Mouse (Mus musculus): ENCODE data around the gene Rusc2. TPM values are rescaled to one million over a fixed set of nuclear protein-coding genes. Genes with fewer than 3 reads are reported as not detected.

Rusc2 gene
- polyA plus RNA-seq, 1 experiment from 2014 or later, result 23.4 TPM

DNA sequence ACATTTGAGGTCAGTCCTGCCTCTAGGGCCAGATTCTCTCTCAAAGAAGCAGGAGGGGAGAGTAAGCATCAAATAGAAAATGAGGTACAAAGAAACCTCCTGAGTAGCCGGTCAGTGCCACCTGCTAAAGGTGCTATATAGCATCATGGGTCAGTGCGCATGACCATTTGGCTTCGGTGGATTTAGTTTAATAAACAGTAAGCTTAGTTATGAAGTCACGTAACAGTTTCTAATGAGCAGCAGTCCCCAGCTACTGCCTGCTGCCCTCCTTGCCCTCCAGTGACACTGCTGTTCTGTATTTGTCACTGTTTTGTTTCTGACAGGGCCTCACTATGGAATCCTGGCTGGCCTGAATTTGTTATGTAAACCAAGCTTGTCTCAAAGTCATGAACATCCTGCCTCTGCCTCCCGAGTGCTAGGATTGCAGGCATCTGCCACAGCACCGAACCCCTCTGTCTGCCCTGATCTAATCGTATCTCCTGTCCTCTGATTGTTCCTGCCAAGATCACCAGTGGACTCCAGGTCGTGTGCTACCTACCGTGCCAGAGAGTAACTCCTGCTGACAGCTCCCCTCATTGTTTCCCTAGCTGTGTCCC, 8.2 kb downstream of the Rusc2 start:
- no peaks in the 10 kb centered on the region for H3K27me3 ChIP-seq (replicated peaks; ENCODE audit: insufficient read depth, low read length)
- DNase-seq (ENCODE audit: low spot score) (no peak), ATAC-seq (no peak)
- TF ChIP-seq CTCF (IDR thresholded peaks at IDR 0.05), result no peak
- TF ChIP-seq EP300 (IDR thresholded peaks at IDR 0.05), result no peak
- H3K4me2 ChIP-seq (replicated peaks; ENCODE audit: low read depth, low read length), result no peak overlapping the region
- 50% methylated on average over 9 of the region's 9 CpGs for WGBS
- no peaks in the 10 kb centered on the region for H3K36me3 ChIP-seq (ENCODE audit: insufficient read depth, low read length)
- no peaks in the 10 kb centered on the region for H3K9me3 ChIP-seq (ENCODE audit: low read length)
- H3K4me3 ChIP-seq (ENCODE audit: low read depth, low read length), result no peak overlapping the region
- H3K4me1 ChIP-seq (ENCODE audit: insufficient read depth, low read depth, low read length), result peaks cover 20% of the 10 kb centered on the region
- no peak overlapping the region for H3K9ac ChIP-seq (replicated peaks; ENCODE audit: low read depth)
- H3K27ac ChIP-seq (ENCODE audit: low read length), result peak overlapping the region; percentile 84

DNA sequence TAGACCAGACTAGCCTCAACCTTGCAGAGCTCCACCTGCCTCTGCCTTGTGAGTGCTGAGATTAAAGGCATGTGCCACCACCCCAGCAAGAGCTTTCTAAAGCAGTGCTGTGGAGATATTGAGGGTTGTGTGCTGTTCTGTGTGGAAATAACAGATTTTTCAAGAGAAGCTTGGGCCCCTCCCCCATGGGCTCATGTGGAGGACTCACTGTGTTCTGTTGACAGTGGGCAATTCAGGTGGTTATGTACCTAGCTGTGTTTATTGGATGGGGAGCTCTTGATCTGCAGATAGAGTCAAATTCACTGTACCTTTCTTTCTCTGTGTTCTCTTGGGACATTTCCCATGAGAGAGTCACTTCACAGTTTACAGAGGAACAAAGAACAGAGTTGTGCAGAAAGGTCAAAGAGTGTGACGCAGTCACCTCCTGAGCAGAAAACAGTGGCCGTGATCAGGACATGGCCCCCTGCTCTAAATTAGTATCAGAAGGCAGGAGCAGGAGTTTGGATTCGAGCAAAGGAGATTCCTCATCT, 9.8 kb downstream of the Rusc2 start:
- DNase-seq (ENCODE audit: low spot score), result no peak
- Histone ChIP-seq H3K9ac (replicated peaks; ENCODE audit: low read depth) (no peak overlapping the region), H3K36me3 (ENCODE audit: insufficient read depth, low read length) (no peaks in the 10 kb centered on the region), H3K27me3 (replicated peaks; ENCODE audit: insufficient read depth, low read length) (no peaks in the 10 kb centered on the region), H3K4me3 (ENCODE audit: low read depth, low read length) (no peak overlapping the region), H3K9me3 (ENCODE audit: low read length) (no peaks in the 10 kb centered on the region), H3K4me2 (replicated peaks; ENCODE audit: low read depth, low read length) (no peak overlapping the region), H3K27ac (ENCODE audit: low read length) (peak overlapping the region; percentile 84), H3K4me1 (ENCODE audit: insufficient read depth, low read depth, low read length) (peaks cover 35% of the 10 kb centered on the region)
- no peak for ATAC-seq
- TF ChIP-seq EP300 (IDR thresholded peaks at IDR 0.05), result no peak; the same call in 1 of the 2 replicates
- no peak for TF ChIP-seq CTCF (IDR thresholded peaks at IDR 0.05)
- 67% methylated on average over 3 of the region's 3 CpGs for WGBS

DNA sequence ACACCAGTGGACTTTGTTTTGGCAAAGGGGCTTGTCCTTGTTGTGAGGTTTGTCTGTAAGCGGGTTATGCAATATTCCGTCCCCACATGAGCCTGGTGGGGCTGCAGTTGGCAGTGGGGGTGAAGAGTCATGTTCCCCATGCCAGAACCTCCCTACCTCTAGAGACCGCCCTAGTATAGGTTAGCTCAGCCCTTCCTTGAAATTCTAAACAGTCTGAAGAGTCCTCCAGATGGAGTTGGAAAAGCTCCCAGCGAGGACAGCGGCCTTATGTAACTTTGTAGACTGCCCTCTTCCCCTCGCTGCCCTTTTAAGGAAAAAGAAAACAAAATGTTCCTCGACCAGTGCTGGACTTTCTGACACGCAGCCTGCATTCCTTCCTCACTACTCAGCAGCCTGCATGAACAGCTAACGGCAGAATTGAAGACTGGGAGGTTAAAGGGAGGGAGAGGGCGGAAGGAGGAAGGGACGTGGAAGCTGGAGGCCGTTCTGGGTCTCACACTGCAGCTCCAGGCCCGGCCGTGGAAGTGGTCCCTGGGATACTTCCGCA, 12.6 kb downstream of the Rusc2 start:
- no peaks in the 10 kb centered on the region for H3K27me3 ChIP-seq (replicated peaks; ENCODE audit: insufficient read depth, low read length)
- ATAC-seq (peak; percentile 84), DNase-seq (ENCODE audit: low spot score) (peak; percentile 99)
- no peaks in the 10 kb centered on the region for H3K9me3 ChIP-seq (ENCODE audit: low read length)
- 6% methylated on average over 15 of the region's 15 CpGs for WGBS
- TF ChIP-seq CTCF (IDR thresholded peaks at IDR 0.05), result peak; percentile 41
- peak; percentile 100 for TF ChIP-seq EP300 (IDR thresholded peaks at IDR 0.05)
- peaks cover 53% of the 10 kb centered on the region for H3K4me1 ChIP-seq (ENCODE audit: insufficient read depth, low read depth, low read length)
- H3K9ac ChIP-seq (replicated peaks; ENCODE audit: low read depth), result peak overlapping the region; percentile 34
- peak overlapping the region; percentile 98 for H3K27ac ChIP-seq (ENCODE audit: low read length)
- H3K36me3 ChIP-seq (ENCODE audit: insufficient read depth, low read length), result no peaks in the 10 kb centered on the region
- H3K4me3 ChIP-seq (ENCODE audit: low read depth, low read length), result no peak overlapping the region
- H3K4me2 ChIP-seq (replicated peaks; ENCODE audit: low read depth, low read length), result peak overlapping the region; percentile 36; the same call in 1 of the 2 replicates

DNA sequence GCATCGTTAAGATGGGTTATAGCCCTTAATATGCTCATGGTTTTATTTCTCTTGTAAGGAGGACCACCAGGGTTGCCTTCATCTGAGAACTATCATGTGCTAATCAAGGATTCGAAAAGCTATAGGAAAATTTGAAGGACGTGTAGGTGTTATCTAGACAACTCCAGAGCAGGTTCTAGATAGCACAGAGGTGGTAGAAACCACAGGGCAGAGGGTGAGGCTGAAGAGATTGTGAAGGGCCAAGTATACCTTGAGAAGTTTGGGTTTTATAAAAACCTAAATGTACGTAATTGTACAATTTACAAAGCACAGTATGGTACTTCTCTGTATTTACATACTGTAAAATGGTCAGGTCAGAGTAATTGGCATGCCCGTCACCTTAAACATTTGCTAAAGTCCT, 13.4 kb downstream of the Rusc2 start:
- no peak for ATAC-seq
- no peak for DNase-seq (ENCODE audit: low spot score)
- no peaks in the 10 kb centered on the region for H3K36me3 ChIP-seq (ENCODE audit: insufficient read depth, low read length)
- no peak overlapping the region for H3K4me3 ChIP-seq (ENCODE audit: low read depth, low read length)
- no peaks in the 10 kb centered on the region for H3K27me3 ChIP-seq (replicated peaks; ENCODE audit: insufficient read depth, low read length)
- no peaks in the 10 kb centered on the region for H3K9me3 ChIP-seq (ENCODE audit: low read length)
- peak overlapping the region; percentile 98 for H3K27ac ChIP-seq (ENCODE audit: low read length)
- 0 out of 2 replicates have a peak overlapping the region, but pooled peaks have one; percentile 36 for H3K4me2 ChIP-seq (replicated peaks; ENCODE audit: low read depth, low read length)
- H3K9ac ChIP-seq (replicated peaks; ENCODE audit: low read depth), result peak overlapping the region; percentile 34; the same call in 1 of the 2 replicates
- WGBS, result 57% methylated on average over 5 of the region's 5 CpGs
- TF ChIP-seq EP300 (IDR thresholded peaks at IDR 0.05) (no peak), CTCF (IDR thresholded peaks at IDR 0.05) (no peak)
- H3K4me1 ChIP-seq (ENCODE audit: insufficient read depth, low read depth, low read length), result peaks cover 53% of the 10 kb centered on the region

DNA sequence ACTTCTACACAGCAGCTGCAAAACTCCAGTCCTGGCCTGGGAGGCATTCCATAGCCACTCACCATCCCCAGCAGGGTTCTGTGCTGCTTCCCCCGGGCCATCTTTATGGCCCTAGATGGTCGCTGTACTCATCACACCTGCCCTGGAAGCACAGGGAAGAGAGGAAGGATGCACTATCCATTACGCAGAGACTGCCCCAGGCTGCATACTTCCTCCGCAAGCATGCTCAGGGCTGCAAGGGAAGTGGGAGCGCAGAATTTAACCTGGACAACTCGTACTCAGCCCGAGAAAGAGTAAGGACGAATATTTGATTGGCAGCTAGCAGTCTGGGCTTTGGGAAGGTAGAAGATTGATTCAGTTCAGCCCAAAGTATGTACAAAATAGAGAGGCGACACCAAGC, 14.1 kb downstream of the Rusc2 start:
- no peak overlapping the region for H3K4me2 ChIP-seq (replicated peaks; ENCODE audit: low read depth, low read length)
- no peak for TF ChIP-seq CTCF (IDR thresholded peaks at IDR 0.05)
- no peak for TF ChIP-seq EP300 (IDR thresholded peaks at IDR 0.05)
- ATAC-seq (no peak), DNase-seq (ENCODE audit: low spot score) (no peak)
- no peak overlapping the region for H3K4me3 ChIP-seq (ENCODE audit: low read depth, low read length)
- H3K9ac ChIP-seq (replicated peaks; ENCODE audit: low read depth), result no peak overlapping the region
- WGBS, result 66% methylated on average over 9 of the region's 9 CpGs
- no peaks in the 10 kb centered on the region for H3K36me3 ChIP-seq (ENCODE audit: insufficient read depth, low read length)
- peaks cover 58% of the 10 kb centered on the region for H3K4me1 ChIP-seq (ENCODE audit: insufficient read depth, low read depth, low read length)
- H3K9me3 ChIP-seq (ENCODE audit: low read length), result no peaks in the 10 kb centered on the region
- no peaks in the 10 kb centered on the region for H3K27me3 ChIP-seq (replicated peaks; ENCODE audit: insufficient read depth, low read length)
- peak overlapping the region; percentile 98 for H3K27ac ChIP-seq (ENCODE audit: low read length)

DNA sequence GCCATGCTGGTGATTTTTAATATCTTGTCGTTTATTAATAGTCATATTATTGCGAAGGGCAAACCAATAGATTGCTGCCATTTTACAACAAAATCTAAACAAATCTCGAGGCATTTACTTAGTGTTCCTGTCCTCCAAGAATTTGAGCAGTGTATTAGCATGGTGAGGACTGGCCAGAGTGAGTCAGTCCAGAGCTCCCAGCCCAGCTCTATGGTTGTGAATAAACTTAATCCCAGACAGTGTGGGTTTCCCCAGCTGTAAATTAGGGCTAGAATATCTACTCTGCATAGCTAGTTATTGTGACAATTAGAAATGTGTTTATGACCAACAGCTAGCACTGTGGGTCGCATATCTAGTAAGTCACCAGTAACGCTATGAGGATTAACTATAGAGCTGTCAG, 14.6 kb downstream of the Rusc2 start:
- DNase-seq (ENCODE audit: low spot score) (no peak), ATAC-seq (no peak)
- H3K4me2 ChIP-seq (replicated peaks; ENCODE audit: low read depth, low read length), result no peak overlapping the region
- no peaks in the 10 kb centered on the region for H3K36me3 ChIP-seq (ENCODE audit: insufficient read depth, low read length)
- 84% methylated on average over 5 of the region's 5 CpGs for WGBS
- no peak overlapping the region for H3K4me3 ChIP-seq (ENCODE audit: low read depth, low read length)
- no peak overlapping the region for H3K9ac ChIP-seq (replicated peaks; ENCODE audit: low read depth)
- H3K9me3 ChIP-seq (ENCODE audit: low read length), result no peaks in the 10 kb centered on the region
- H3K27me3 ChIP-seq (replicated peaks; ENCODE audit: insufficient read depth, low read length), result no peaks in the 10 kb centered on the region
- H3K4me1 ChIP-seq (ENCODE audit: insufficient read depth, low read depth, low read length), result peaks cover 64% of the 10 kb centered on the region
- peak overlapping the region; percentile 98; the same call in 1 of the 2 replicates for H3K27ac ChIP-seq (ENCODE audit: low read length)
- no peak for TF ChIP-seq EP300 (IDR thresholded peaks at IDR 0.05)
- no peak for TF ChIP-seq CTCF (IDR thresholded peaks at IDR 0.05)

Data from lung, postnatal 0 days (tissue).